Mouse (Mus musculus): ENCODE data around the gene Lmntd1. TPM values are rescaled to one million over a fixed set of nuclear protein-coding genes. Genes with fewer than 3 reads are reported as not detected.

Gene Lmntd1
- polyA plus RNA-seq, 1 experiment from 2014 or later = 1.7 TPM

- no peak overlapping the region for H3K9ac ChIP-seq
- no peak for ATAC-seq (replicated peaks)
- H3K27ac ChIP-seq = no peak overlapping the region
- no peaks in the 10 kb centered on the region for H3K4me1 ChIP-seq
- H3K27me3 ChIP-seq (replicated peaks) = no peaks in the 10 kb centered on the region
- H3K9me3 ChIP-seq = no peaks in the 10 kb centered on the region
- 44% methylated on average over 1 of the region's 1 CpGs for WGBS
- no peak overlapping the region for H3K4me2 ChIP-seq
- no peak overlapping the region for H3K4me3 ChIP-seq
- H3K36me3 ChIP-seq (replicated peaks) = no peaks in the 10 kb centered on the region
Observed at GRCm38 (mm10) chr6:145352705-145353104, 261.4 kb downstream of the Lmntd1 start.

GRCm38 (mm10) chr6:145348196-145348915 lies 265.8 kb downstream of the Lmntd1 start:
- no peak overlapping the region for H3K4me2 ChIP-seq
- H3K4me1 ChIP-seq = no peaks in the 10 kb centered on the region
- no peak overlapping the region for H3K4me3 ChIP-seq
- H3K36me3 ChIP-seq (replicated peaks) = no peaks in the 10 kb centered on the region
- H3K9ac ChIP-seq = no peak overlapping the region
- H3K27ac ChIP-seq = no peak overlapping the region
- 63% methylated on average over 9 of the region's 9 CpGs for WGBS
- no peaks in the 10 kb centered on the region for H3K27me3 ChIP-seq (replicated peaks)
- no peak; the same call in 1 of the 2 replicates for ATAC-seq (replicated peaks)
- H3K9me3 ChIP-seq = no peaks in the 10 kb centered on the region

GRCm38 (mm10) chr6:145347641-145348040 lies 266.5 kb downstream of the Lmntd1 start:
- no peaks in the 10 kb centered on the region for H3K27me3 ChIP-seq (replicated peaks)
- no peaks in the 10 kb centered on the region for H3K9me3 ChIP-seq
- H3K36me3 ChIP-seq (replicated peaks) = no peaks in the 10 kb centered on the region
- ATAC-seq (replicated peaks) = peak; percentile 24; the same call in 1 of the 2 replicates
- no peak overlapping the region for H3K9ac ChIP-seq
- no peak overlapping the region for H3K4me3 ChIP-seq
- no peaks in the 10 kb centered on the region for H3K4me1 ChIP-seq
- no peak overlapping the region for H3K4me2 ChIP-seq
- no peak overlapping the region for H3K27ac ChIP-seq
- WGBS = 78% methylated on average over 6 of the region's 6 CpGs

- no peak for ATAC-seq (replicated peaks)
- H3K27ac ChIP-seq = no peak overlapping the region
Observed at GRCm38 (mm10) chr6:145346789-145347557, 267.1 kb downstream of the Lmntd1 start.

GRCm38 (mm10) chr6:145346305-145346704 lies 267.8 kb downstream of the Lmntd1 start:
- Histone ChIP-seq H3K9me3 (no peaks in the 10 kb centered on the region), H3K4me3 (no peak overlapping the region), H3K4me2 (no peak overlapping the region), H3K9ac (no peak overlapping the region), H3K27ac (no peak overlapping the region), H3K4me1 (no peaks in the 10 kb centered on the region), H3K27me3 (replicated peaks) (no peaks in the 10 kb centered on the region), H3K36me3 (replicated peaks) (no peaks in the 10 kb centered on the region)
- ATAC-seq (replicated peaks) = no peak
- 88% methylated on average over 8 of the region's 8 CpGs for WGBS

More at GRCm38 (mm10) chr6:145346789-145347557, 267.1 kb downstream of the Lmntd1 start:
- Histone ChIP-seq H3K36me3 (replicated peaks) (no peaks in the 10 kb centered on the region), H3K4me1 (no peaks in the 10 kb centered on the region), H3K27me3 (replicated peaks) (no peaks in the 10 kb centered on the region), H3K9ac (no peak overlapping the region), H3K9me3 (no peaks in the 10 kb centered on the region), H3K4me3 (no peak overlapping the region), H3K4me2 (no peak overlapping the region)
- 71% methylated on average over 11 of the region's 11 CpGs for WGBS

- WGBS = 77% methylated on average over 2 of the region's 2 CpGs
- no peak overlapping the region for H3K4me3 ChIP-seq
- no peaks in the 10 kb centered on the region for H3K27me3 ChIP-seq (replicated peaks)
- ATAC-seq (replicated peaks) = no peak
- no peaks in the 10 kb centered on the region for H3K9me3 ChIP-seq
- H3K9ac ChIP-seq = no peak overlapping the region
- no peaks in the 10 kb centered on the region for H3K36me3 ChIP-seq (replicated peaks)
- no peak overlapping the region for H3K27ac ChIP-seq
- H3K4me2 ChIP-seq = no peak overlapping the region
- peaks cover 4% of the 10 kb centered on the region for H3K4me1 ChIP-seq
Observed at GRCm38 (mm10) chr6:145344719-145345118, 269.4 kb downstream of the Lmntd1 start.

- Histone ChIP-seq H3K27me3 (replicated peaks) (no peaks in the 10 kb centered on the region), H3K4me2 (no peak overlapping the region), H3K9ac (no peak overlapping the region), H3K4me1 (peaks cover 5% of the 10 kb centered on the region), H3K27ac (no peak overlapping the region), H3K4me3 (no peak overlapping the region), H3K9me3 (no peaks in the 10 kb centered on the region), H3K36me3 (replicated peaks) (no peaks in the 10 kb centered on the region)
- WGBS = 80% methylated on average over 1 of the region's 1 CpGs
- no peak for ATAC-seq (replicated peaks)
Observed at GRCm38 (mm10) chr6:145343457-145343856, 270.7 kb downstream of the Lmntd1 start.

GRCm38 (mm10) chr6:145342836-145343235 lies 271.3 kb downstream of the Lmntd1 start:
- Histone ChIP-seq H3K9ac (no peak overlapping the region), H3K9me3 (no peaks in the 10 kb centered on the region), H3K4me2 (no peak overlapping the region), H3K4me3 (no peak overlapping the region), H3K27me3 (replicated peaks) (peaks cover 3% of the 10 kb centered on the region; the same call in 1 of the 2 replicates), H3K27ac (no peak overlapping the region), H3K4me1 (peaks cover 5% of the 10 kb centered on the region), H3K36me3 (replicated peaks) (no peaks in the 10 kb centered on the region)
- 86% methylated on average over 11 of the region's 11 CpGs for WGBS
- ATAC-seq (replicated peaks) = no peak

GRCm38 (mm10) chr6:145341301-145342193 lies 272.6 kb downstream of the Lmntd1 start:
- H3K9ac ChIP-seq = peak overlapping the region; percentile 25

GRCm38 (mm10) chr6:145340657-145341146 lies 273.4 kb downstream of the Lmntd1 start:
- peak; percentile 94 for ATAC-seq (replicated peaks)
- under 1% methylated on average over 37 of the region's 37 CpGs for WGBS

More at GRCm38 (mm10) chr6:145341301-145342193, 272.6 kb downstream of the Lmntd1 start:
- under 1% methylated on average over 33 of the region's 33 CpGs for WGBS
- peak overlapping the region; percentile 79 for H3K27ac ChIP-seq
- peak overlapping the region; percentile 79 for H3K4me2 ChIP-seq
- H3K4me1 ChIP-seq = peaks cover 5% of the 10 kb centered on the region
- peak; percentile 57 for ATAC-seq (replicated peaks)
- peaks cover 3% of the 10 kb centered on the region; the same call in 1 of the 2 replicates for H3K27me3 ChIP-seq (replicated peaks)
- H3K36me3 ChIP-seq (replicated peaks) = no peaks in the 10 kb centered on the region
- H3K9me3 ChIP-seq = no peaks in the 10 kb centered on the region
- peak overlapping the region; percentile 55 for H3K4me3 ChIP-seq

GRCm38 (mm10) chr6:145339956-145340656 lies 274.0 kb downstream of the Lmntd1 start:
- Histone ChIP-seq H3K27me3 (replicated peaks) (peaks cover 3% of the 10 kb centered on the region; the same call in 1 of the 2 replicates), H3K4me3 (peak overlapping the region; percentile 55), H3K36me3 (replicated peaks) (no peaks in the 10 kb centered on the region), H3K27ac (peak overlapping the region; percentile 79), H3K9ac (peak overlapping the region; percentile 35), H3K4me2 (peak overlapping the region; percentile 79), H3K9me3 (no peaks in the 10 kb centered on the region), H3K4me1 (peaks cover 5% of the 10 kb centered on the region)
- ATAC-seq (replicated peaks) = peak; percentile 48
- 0% methylated on average over 21 of the region's 21 CpGs for WGBS

More at GRCm38 (mm10) chr6:145340657-145341146, 273.4 kb downstream of the Lmntd1 start:
- H3K36me3 ChIP-seq (replicated peaks) = no peaks in the 10 kb centered on the region
- H3K4me3 ChIP-seq = peak overlapping the region; percentile 55
- H3K4me1 ChIP-seq = peaks cover 5% of the 10 kb centered on the region
- no peaks in the 10 kb centered on the region for H3K9me3 ChIP-seq
- peaks cover 3% of the 10 kb centered on the region; the same call in 1 of the 2 replicates for H3K27me3 ChIP-seq (replicated peaks)
- H3K4me2 ChIP-seq = peak overlapping the region; percentile 79
- peak overlapping the region; percentile 35 for H3K9ac ChIP-seq
- H3K27ac ChIP-seq = peak overlapping the region; percentile 79
